Comparison of ENCODE assay signal across 12 mouse cellular contexts in the genomic region with DNA sequence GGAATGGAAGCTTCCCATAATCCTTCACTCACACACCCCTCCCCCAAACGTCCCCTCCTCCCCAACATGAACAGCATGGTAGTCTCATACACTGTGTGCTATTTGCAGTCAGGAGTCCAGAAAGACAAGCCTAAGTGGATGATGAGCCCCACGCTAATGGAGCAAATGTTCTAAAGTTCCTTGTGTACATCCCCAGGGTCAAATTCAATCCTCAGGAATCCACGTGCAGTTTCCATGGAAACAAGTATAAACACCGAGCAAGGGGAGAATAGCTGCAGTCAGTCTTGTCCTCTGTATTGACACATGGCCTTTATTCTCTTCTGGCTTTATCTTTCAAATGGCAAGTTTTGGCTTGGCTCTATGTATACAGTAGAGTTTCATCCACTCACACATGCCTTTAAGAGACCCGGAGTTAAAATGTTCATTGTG.
DNase-seq lines count a peak whose midpoint lies in the region; ATAC-seq and TF ChIP-seq lines count a peak whose summit lies in the region.
"Had no signal": no experiment of that assay in that cellular context is flagged by ENCODE, and none has a peak within 500 bp of the region (broad histone marks: within the 10 kb centered on the region; RNA-seq: fewer than 3 reads in every experiment).

No protein-coding gene starts in this region.

- H3K9me3 ChIP-seq in forebrain, embryonic 16.5 days (ENCODE audit: control insufficient read depth, low read length) = no peaks in the 10 kb centered on the region
- no peaks in the 10 kb centered on the region for H3K9me3 ChIP-seq in midbrain, embryonic 13.5 days
- H3K9me3 ChIP-seq in heart, embryonic 11.5 days (replicated peaks; ENCODE audit: control insufficient read depth, low read length) = no peaks in the 10 kb centered on the region

- H3K4me3 ChIP-seq in forebrain, embryonic 16.5 days (replicated peaks; ENCODE audit: low read length) = peak overlapping the region; percentile 32
- H3K4me3 ChIP-seq in midbrain, embryonic 13.5 days (replicated peaks) = peak overlapping the region; percentile 38
- H3K4me3 ChIP-seq in heart, embryonic 11.5 days (ENCODE audit: low read depth, low read length) = no peak overlapping the region

- under 1% methylated on average over 5 of the region's 5 CpGs for WGBS in forebrain, embryonic 16.5 days
- WGBS in midbrain, embryonic 13.5 days = 5% methylated on average over 5 of the region's 5 CpGs
- WGBS in heart, embryonic 11.5 days (ENCODE audit: insufficient replicate concordance) = 35% methylated on average over 5 of the region's 5 CpGs

- DNase-seq in Muller cell, postnatal 12 days (ENCODE audit: inconsistent ontology term) = peak; percentile 6
- peak; percentile 85 for DNase-seq in brain, embryonic 14.5 days (ENCODE audit: low read depth)
- DNase-seq in MN1 (ENCODE audit: low spot score) = no peak
- no peak for DNase-seq in frontal cortex, postnatal 10 days (ENCODE audit: low spot score in 2 of 2)
- no peak for DNase-seq in lung, adult 18-20 months
- DNase-seq: cerebellum, adult 18-20 months; layer of hippocampus, postnatal 36 days; right cerebral cortex, adult 18-20 months had no signal

- no peaks in the 10 kb centered on the region for H3K27me3 ChIP-seq in forebrain, embryonic 16.5 days (replicated peaks; ENCODE audit: control insufficient read depth, insufficient read depth, low read length)
- H3K27me3 ChIP-seq in midbrain, embryonic 13.5 days = no peaks in the 10 kb centered on the region
- H3K27me3 ChIP-seq in heart, embryonic 11.5 days (ENCODE audit: control insufficient read depth, insufficient read depth, low read length) = no peaks in the 10 kb centered on the region

- H3K9ac ChIP-seq in forebrain, embryonic 16.5 days (replicated peaks; ENCODE audit: low read depth, low read length) = no peak overlapping the region
- H3K9ac ChIP-seq in midbrain, embryonic 13.5 days (replicated peaks) = peak overlapping the region; percentile 28; the same call in 1 of the 2 replicates
- no peak overlapping the region for H3K9ac ChIP-seq in heart, embryonic 11.5 days (ENCODE audit: low read depth, low read length)

- no peak overlapping the region for H3K27ac ChIP-seq in forebrain, embryonic 16.5 days (ENCODE audit: low read length)
- no peak overlapping the region for H3K27ac ChIP-seq in midbrain, embryonic 13.5 days
- H3K27ac ChIP-seq in heart, embryonic 11.5 days (ENCODE audit: low read depth, low read length) = no peak overlapping the region
- H3K27ac ChIP-seq: macrophage had no signal

- peak; percentile 94 for ATAC-seq in forebrain, embryonic 16.5 days
- peak; percentile 97 for ATAC-seq in midbrain, embryonic 13.5 days
- ATAC-seq in heart, embryonic 11.5 days (replicated peaks; ENCODE audit: insufficient number of reproducible peaks, low FRiP score, low TSS enrichment) = no peak

- no peak for TF ChIP-seq CTCF in brain, embryonic 14.5 days (IDR thresholded peaks at IDR 0.05; ENCODE audit: borderline replicate concordance, extremely low read depth, insufficient read depth, insufficient read length)

- peaks cover 5% of the 10 kb centered on the region; the same call in 1 of the 2 replicates for H3K4me1 ChIP-seq in forebrain, embryonic 16.5 days (replicated peaks; ENCODE audit: control insufficient read depth, insufficient read depth, low read length)
- H3K4me1 ChIP-seq in midbrain, embryonic 13.5 days (replicated peaks) = peaks cover 13% of the 10 kb centered on the region
- no peaks in the 10 kb centered on the region for H3K4me1 ChIP-seq in heart, embryonic 11.5 days (ENCODE audit: control insufficient read depth, insufficient read depth, low read length)

- no peaks in the 10 kb centered on the region for H3K36me3 ChIP-seq in forebrain, embryonic 16.5 days (ENCODE audit: control insufficient read depth, insufficient read depth)
- no peaks in the 10 kb centered on the region for H3K36me3 ChIP-seq in midbrain, embryonic 13.5 days
- no peaks in the 10 kb centered on the region for H3K36me3 ChIP-seq in heart, embryonic 11.5 days (ENCODE audit: control insufficient read depth, insufficient read depth, low read length)

- TF ChIP-seq POLR2A in brain, embryonic 14.5 days (IDR thresholded peaks at IDR 0.05; ENCODE audit: borderline replicate concordance, extremely low read depth, insufficient read depth, insufficient read length, poor library complexity, severe bottlenecking) = no peak

- H3K4me2 ChIP-seq in forebrain, embryonic 16.5 days (ENCODE audit: low read length) = peak overlapping the region; percentile 34
- peak overlapping the region; percentile 47 for H3K4me2 ChIP-seq in midbrain, embryonic 13.5 days (replicated peaks)
- no peak overlapping the region for H3K4me2 ChIP-seq in heart, embryonic 11.5 days

Comparison
In these comparisons a context has a peak if more than half of its experiments do, and no peak if none do; other contexts are left out.
1. DNase-seq: peak in Muller cell, postnatal 12 days (single experiment) and brain, embryonic 14.5 days (single experiment); none in MN1 (single experiment), frontal cortex, postnatal 10 days (0 of 2) and lung, adult 18-20 months (0 of 2).